Mouse (Mus musculus): ENCODE data around the gene Tmub1. TPM values are rescaled to one million over a fixed set of nuclear protein-coding genes. Genes with fewer than 3 reads are reported as not detected.

The Tmub1 gene
- total and polyA plus RNA-seq, 2 experiments from 2014 or later: 50.0 to 78.4 TPM

- Histone ChIP-seq H3K27ac (no peak overlapping the region), H3K4me1 (ENCODE audit: insufficient read depth, low read length) (peaks cover 12% of the 10 kb centered on the region), H3K9ac (replicated peaks; ENCODE audit: low read length) (peak overlapping the region; percentile 73), H3K36me3 (ENCODE audit: insufficient read depth, low read length) (peaks cover 11% of the 10 kb centered on the region; the same call in 1 of the 2 replicates), H3K27me3 (ENCODE audit: insufficient read depth, low read length) (no peaks in the 10 kb centered on the region), H3K9me3 (ENCODE audit: low read length) (no peaks in the 10 kb centered on the region), H3K4me3 (ENCODE audit: low read length) (peak overlapping the region; percentile 68), H3K4me2 (ENCODE audit: low read depth, low read length) (peak overlapping the region; percentile 87)
- no peak for TF ChIP-seq CTCF (IDR thresholded peaks at IDR 0.05; ENCODE audit: low read depth)
- ATAC-seq (no peak), DNase-seq (ENCODE audit: low spot score) (no peak)
- 4% methylated on average over 10 of the region's 10 CpGs for WGBS
Observed at GRCm38 (mm10) chr5:24426037-24426432, 21.6 kb downstream of the Tmub1 start.

GRCm38 (mm10) chr5:24425421-24426036 lies 22.1 kb downstream of the Tmub1 start:
- TF ChIP-seq CTCF (IDR thresholded peaks at IDR 0.05; ENCODE audit: low read depth): peak; percentile 47
- Histone ChIP-seq H3K27ac (peak overlapping the region; percentile 90), H3K4me2 (ENCODE audit: low read depth, low read length) (peak overlapping the region; percentile 87), H3K9ac (replicated peaks; ENCODE audit: low read length) (peak overlapping the region; percentile 73), H3K9me3 (ENCODE audit: low read length) (no peaks in the 10 kb centered on the region), H3K4me1 (ENCODE audit: insufficient read depth, low read length) (peaks cover 12% of the 10 kb centered on the region), H3K4me3 (ENCODE audit: low read length) (peak overlapping the region; percentile 68), H3K36me3 (ENCODE audit: insufficient read depth, low read length) (peaks cover 11% of the 10 kb centered on the region; the same call in 1 of the 2 replicates), H3K27me3 (ENCODE audit: insufficient read depth, low read length) (no peaks in the 10 kb centered on the region)
- peak; percentile 49 for DNase-seq (ENCODE audit: low spot score)
- 1% methylated on average over 17 of the region's 30 CpGs for WGBS
- no peak for ATAC-seq

GRCm38 (mm10) chr5:24424861-24425411 lies 22.7 kb downstream of the Tmub1 start:
- no peak for TF ChIP-seq CTCF (IDR thresholded peaks at IDR 0.05; ENCODE audit: low read depth)
- no peaks in the 10 kb centered on the region for H3K9me3 ChIP-seq (ENCODE audit: low read length)
- peak overlapping the region; percentile 87 for H3K4me2 ChIP-seq (ENCODE audit: low read depth, low read length)
- peak overlapping the region; percentile 90 for H3K27ac ChIP-seq
- DNase-seq (ENCODE audit: low spot score) (peak; percentile 94), ATAC-seq (no peak)
- peaks cover 7% of the 10 kb centered on the region; the same call in 1 of the 2 replicates for H3K36me3 ChIP-seq (ENCODE audit: insufficient read depth, low read length)
- H3K4me3 ChIP-seq (ENCODE audit: low read length): peak overlapping the region; percentile 68
- H3K9ac ChIP-seq (replicated peaks; ENCODE audit: low read length): peak overlapping the region; percentile 73
- peaks cover 12% of the 10 kb centered on the region for H3K4me1 ChIP-seq (ENCODE audit: insufficient read depth, low read length)
- H3K27me3 ChIP-seq (ENCODE audit: insufficient read depth, low read length): no peaks in the 10 kb centered on the region
- under 1% methylated on average over 54 of the region's 60 CpGs for WGBS

- TF ChIP-seq CTCF (IDR thresholded peaks at IDR 0.05; ENCODE audit: low read depth): 0 out of 2 replicates have a peak, but pooled peaks have one; percentile 1
- Histone ChIP-seq H3K4me1 (ENCODE audit: insufficient read depth, low read length) (peaks cover 12% of the 10 kb centered on the region), H3K9me3 (ENCODE audit: low read length) (no peaks in the 10 kb centered on the region), H3K36me3 (ENCODE audit: insufficient read depth, low read length) (peaks cover 13% of the 10 kb centered on the region), H3K4me3 (ENCODE audit: low read length) (peak overlapping the region; percentile 68), H3K4me2 (ENCODE audit: low read depth, low read length) (peak overlapping the region; percentile 87), H3K27me3 (ENCODE audit: insufficient read depth, low read length) (no peaks in the 10 kb centered on the region), H3K9ac (replicated peaks; ENCODE audit: low read length) (peak overlapping the region; percentile 73), H3K27ac (peak overlapping the region; percentile 90)
- no peak for ATAC-seq
- DNase-seq (ENCODE audit: low spot score): no peak
- 9% methylated on average over 21 of the region's 21 CpGs for WGBS
Observed at GRCm38 (mm10) chr5:24424004-24424781, 23.5 kb downstream of the Tmub1 start.

- Histone ChIP-seq H3K9me3 (ENCODE audit: low read length) (no peaks in the 10 kb centered on the region), H3K27me3 (ENCODE audit: insufficient read depth, low read length) (no peaks in the 10 kb centered on the region), H3K9ac (replicated peaks; ENCODE audit: low read length) (peak within 1 kb of the TSS; percentile 73), H3K36me3 (ENCODE audit: insufficient read depth, low read length) (peaks cover 15% of the 10 kb centered on the region), H3K4me1 (ENCODE audit: insufficient read depth, low read length) (peaks cover 12% of the 10 kb centered on the region), H3K27ac (peak within 1 kb of the TSS; percentile 90), H3K4me3 (ENCODE audit: low read length) (peak within 1 kb of the TSS; percentile 68), H3K4me2 (ENCODE audit: low read depth, low read length) (peak within 1 kb of the TSS; percentile 87)
- no peak; the same call in none of the 2 replicates for TF ChIP-seq CTCF (IDR thresholded peaks at IDR 0.05; ENCODE audit: low read depth)
- under 1% methylated on average over 46 of the region's 46 CpGs for WGBS
- DNase-seq (ENCODE audit: low spot score) (peak; percentile 100), ATAC-seq (peak; percentile 96)
Observed at GRCm38 (mm10) chr5:24423129-24424003, 24.3 kb downstream of the Tmub1 start, which contains the start of the genes Cdk5 and Slc4a2. Cdk5 (minus strand) TSS chr5:24423530. Slc4a2 (plus strand) TSS chr5:24423837.

GRCm38 (mm10) chr5:24420381-24420780 lies 27.3 kb downstream of the Tmub1 start:
- Histone ChIP-seq H3K27ac (no peak overlapping the region), H3K4me1 (ENCODE audit: insufficient read depth, low read length) (peaks cover 20% of the 10 kb centered on the region), H3K36me3 (ENCODE audit: insufficient read depth, low read length) (peaks cover 15% of the 10 kb centered on the region), H3K4me3 (ENCODE audit: low read length) (no peak overlapping the region), H3K27me3 (ENCODE audit: insufficient read depth, low read length) (no peaks in the 10 kb centered on the region), H3K4me2 (ENCODE audit: low read depth, low read length) (no peak overlapping the region), H3K9me3 (ENCODE audit: low read length) (no peaks in the 10 kb centered on the region), H3K9ac (replicated peaks; ENCODE audit: low read length) (no peak overlapping the region)
- DNase-seq (ENCODE audit: low spot score): no peak
- 91% methylated on average over 9 of the region's 9 CpGs for WGBS
- no peak for TF ChIP-seq CTCF (IDR thresholded peaks at IDR 0.05; ENCODE audit: low read depth)
- no peak for ATAC-seq

Data from hindbrain, postnatal 0 days (tissue).